Mouse (Mus musculus) liver, postnatal 0 days (tissue): Measurements from ENCODE around the gene Akt1s1.

Experiments used
- CTCF ChIP-seq: sonication (generic); IDR thresholded peaks from 2 replicates; pipeline ENCODE4 v1.5.1; 2016; ENCODE audit warnings: antibody characterized with exemption, low read depth
- EP300 ChIP-seq: IDR thresholded peaks from 2 replicates; pipeline ENCODE4 v1.6.1; 2016; ENCODE audit warnings: antibody characterized with exemption, low read depth, mild to moderate bottlenecking

GRCm38 (mm10) chr7:44832763-44833162 is 16.0 kb upstream of the Akt1s1 start:
- no peak for TF ChIP-seq CTCF
- no peak for TF ChIP-seq EP300
